Mouse (Mus musculus) midbrain, embryonic 16.5 days (tissue): ENCODE measurements around the gene Rhpn2. TPM values are rescaled to one million over a fixed set of nuclear protein-coding genes. Genes with fewer than 3 reads are reported as not detected.

Experiments
- ATAC-seq: fragments of 200-750 bp; cut with Nextera tagmentation; 2 replicates; pipeline ENCODE4 v1.8.0; 2017; ENCODE audit warnings: moderate TSS enrichment
- H3K27ac ChIP-seq: fragments of 300-500 bp; sonication (generic); 2 replicates; pipeline ENCODE4 v1.5.1; 2014; ENCODE audit warnings: mild to moderate bottlenecking, low read length, mixed read lengths
- H3K27me3 ChIP-seq: fragments of 300-500 bp; sonication (generic); 2 replicates; pipeline ENCODE4 v1.6.1; 2014; ENCODE audit warnings: low read depth, low read length, mixed read lengths; ENCODE audit not compliant: control insufficient read depth, insufficient read depth
- H3K36me3 ChIP-seq: fragments of 300-500 bp; sonication (generic); 2 replicates; pipeline ENCODE4 v1.6.1; 2014; ENCODE audit warnings: mild to moderate bottlenecking, low read length, moderate library complexity, mixed read lengths; ENCODE audit not compliant: control insufficient read depth, insufficient read depth
- H3K4me1 ChIP-seq: fragments of 300-500 bp; sonication (generic); 2 replicates; pipeline ENCODE4 v1.6.1; 2014; ENCODE audit warnings: mild to moderate bottlenecking, low read length, mixed read lengths; ENCODE audit not compliant: control insufficient read depth, insufficient read depth
- H3K4me2 ChIP-seq: fragments of 300-500 bp; sonication (generic); 2 replicates; pipeline ENCODE4 v1.6.1; 2014; ENCODE audit warnings: mild to moderate bottlenecking, low read length, mixed read lengths
- H3K4me3 ChIP-seq: fragments of 300-500 bp; sonication (generic); 2 replicates; pipeline ENCODE4 v1.5.1; 2014; ENCODE audit warnings: low read depth, mild to moderate bottlenecking, low read length, moderate library complexity, mixed read lengths
- H3K9ac ChIP-seq: fragments of 300-500 bp; sonication (generic); 2 replicates; pipeline ENCODE4 v1.6.1; 2014; ENCODE audit warnings: low read depth, low read length, mixed read lengths
- H3K9me3 ChIP-seq: fragments of 300-500 bp; sonication (generic); replicated peaks from 2 replicates; pipeline ENCODE4 v1.6.1; 2014; ENCODE audit warnings: mild to moderate bottlenecking, low read length, mixed read lengths; ENCODE audit not compliant: control insufficient read depth, poor library complexity, severe bottlenecking
- WGBS: fragments of 180-500 bp; shearing (Covaris S2); extraction: QIAGEN DNeasy Blood & Tissue Kit; methylation state at CpG from one replicate; pipeline ENCODE4 v1.1.7; 2014; 5-methylcytosine and 5-hydroxymethylcytosine counted together
- polyA plus RNA-seq: library from polyadenylated mRNA; unstranded; fragments of >200 nt; fragmentation: Nextera tagmentation; extraction: Ambion mirVana; gene quantifications from 2 replicates; pipeline ENCODE4 v1.2.1, GENCODE M21; 2015

Gene Rhpn2
- polyA plus RNA-seq, 1 experiment from 2014 or later: 1.3 TPM

- 87% methylated on average over 7 of the region's 7 CpGs for WGBS
- H3K9me3 ChIP-seq: peaks cover under 1% of the 10 kb centered on the region; the same call in 1 of the 2 replicates
- H3K4me3 ChIP-seq: no peak overlapping the region
- H3K27ac ChIP-seq: no peak overlapping the region
- no peak overlapping the region for H3K4me2 ChIP-seq
- no peaks in the 10 kb centered on the region for H3K27me3 ChIP-seq
- H3K4me1 ChIP-seq: no peaks in the 10 kb centered on the region; the same call in 1 of the 2 replicates
- no peak for ATAC-seq
- H3K36me3 ChIP-seq: no peaks in the 10 kb centered on the region
- H3K9ac ChIP-seq: no peak overlapping the region
Observed at GRCm38 (mm10) chr7:35374265-35374664, 40.3 kb downstream of the Rhpn2 start.

GRCm38 (mm10) chr7:35376623-35377022 lies 42.7 kb downstream of the Rhpn2 start:
- 80% methylated on average over 9 of the region's 9 CpGs for WGBS
- Histone ChIP-seq H3K4me3 (no peak overlapping the region), H3K36me3 (no peaks in the 10 kb centered on the region), H3K4me1 (no peaks in the 10 kb centered on the region; the same call in 1 of the 2 replicates), H3K9me3 (no peaks in the 10 kb centered on the region), H3K27ac (no peak overlapping the region), H3K4me2 (no peak overlapping the region), H3K27me3 (no peaks in the 10 kb centered on the region), H3K9ac (no peak overlapping the region)
- ATAC-seq: no peak

GRCm38 (mm10) chr7:35379492-35380119 lies 45.6 kb downstream of the Rhpn2 start:
- no peak for ATAC-seq
- Histone ChIP-seq H3K4me1 (no peaks in the 10 kb centered on the region), H3K4me3 (no peak overlapping the region), H3K9ac (no peak overlapping the region), H3K9me3 (no peaks in the 10 kb centered on the region), H3K36me3 (no peaks in the 10 kb centered on the region), H3K27ac (no peak overlapping the region), H3K27me3 (no peaks in the 10 kb centered on the region), H3K4me2 (no peak overlapping the region)
- WGBS: 46% methylated on average over 16 of the region's 16 CpGs

GRCm38 (mm10) chr7:35380351-35380750 lies 46.4 kb downstream of the Rhpn2 start:
- Histone ChIP-seq H3K27me3 (no peaks in the 10 kb centered on the region), H3K4me3 (no peak overlapping the region), H3K9ac (no peak overlapping the region), H3K4me1 (no peaks in the 10 kb centered on the region), H3K4me2 (no peak overlapping the region), H3K9me3 (no peaks in the 10 kb centered on the region), H3K27ac (no peak overlapping the region), H3K36me3 (no peaks in the 10 kb centered on the region)
- no peak for ATAC-seq
- 84% methylated on average over 8 of the region's 8 CpGs for WGBS

- no peaks in the 10 kb centered on the region for H3K36me3 ChIP-seq
- 41% methylated on average over 3 of the region's 16 CpGs for WGBS
- ATAC-seq: no peak
Observed at GRCm38 (mm10) chr7:35381861-35382260, 47.9 kb downstream of the Rhpn2 start.

GRCm38 (mm10) chr7:35382706-35383353 lies 48.9 kb downstream of the Rhpn2 start:
- H3K27me3 ChIP-seq: no peaks in the 10 kb centered on the region

More at GRCm38 (mm10) chr7:35381861-35382260, 47.9 kb downstream of the Rhpn2 start:
- no peak overlapping the region for H3K27ac ChIP-seq
- no peak overlapping the region for H3K4me2 ChIP-seq
- H3K9ac ChIP-seq: no peak overlapping the region
- H3K9me3 ChIP-seq: no peaks in the 10 kb centered on the region
- H3K4me3 ChIP-seq: no peak overlapping the region
- no peaks in the 10 kb centered on the region for H3K4me1 ChIP-seq
- no peaks in the 10 kb centered on the region for H3K27me3 ChIP-seq

GRCm38 (mm10) chr7:35386525-35386952 lies 52.6 kb downstream of the Rhpn2 start:
- Histone ChIP-seq H3K36me3 (no peaks in the 10 kb centered on the region), H3K4me3 (no peak overlapping the region), H3K4me2 (no peak overlapping the region), H3K27me3 (no peaks in the 10 kb centered on the region), H3K27ac (no peak overlapping the region), H3K9ac (no peak overlapping the region), H3K9me3 (no peaks in the 10 kb centered on the region), H3K4me1 (no peaks in the 10 kb centered on the region)
- no peak for ATAC-seq
- WGBS: 69% methylated on average over 6 of the region's 6 CpGs

More at GRCm38 (mm10) chr7:35382706-35383353, 48.9 kb downstream of the Rhpn2 start:
- WGBS: 41% methylated on average over 2 of the region's 2 CpGs
- no peak overlapping the region for H3K9ac ChIP-seq
- H3K4me2 ChIP-seq: no peak overlapping the region
- no peaks in the 10 kb centered on the region for H3K9me3 ChIP-seq
- H3K27ac ChIP-seq: no peak overlapping the region
- H3K4me3 ChIP-seq: no peak overlapping the region
- no peaks in the 10 kb centered on the region for H3K36me3 ChIP-seq
- H3K4me1 ChIP-seq: no peaks in the 10 kb centered on the region
- ATAC-seq: no peak

GRCm38 (mm10) chr7:35388694-35389093 lies 54.7 kb downstream of the Rhpn2 start:
- ATAC-seq: no peak
- Histone ChIP-seq H3K9me3 (no peaks in the 10 kb centered on the region), H3K4me3 (no peak overlapping the region), H3K4me2 (no peak overlapping the region), H3K27me3 (no peaks in the 10 kb centered on the region), H3K36me3 (no peaks in the 10 kb centered on the region), H3K4me1 (no peaks in the 10 kb centered on the region), H3K27ac (no peak overlapping the region), H3K9ac (no peak overlapping the region)
- 70% methylated on average over 6 of the region's 6 CpGs for WGBS

- Histone ChIP-seq H3K36me3 (peaks cover 3% of the 10 kb centered on the region; the same call in 1 of the 2 replicates), H3K4me2 (no peak overlapping the region), H3K4me1 (peaks cover 13% of the 10 kb centered on the region), H3K9me3 (no peaks in the 10 kb centered on the region), H3K9ac (no peak overlapping the region), H3K27ac (no peak overlapping the region), H3K27me3 (no peaks in the 10 kb centered on the region), H3K4me3 (no peak overlapping the region)
- no peak for ATAC-seq
- 65% methylated on average over 5 of the region's 5 CpGs for WGBS
Observed at GRCm38 (mm10) chr7:35392935-35393334, 59.0 kb downstream of the Rhpn2 start.
